Mouse (Mus musculus): ENCODE data around the gene Olfr181.

The Olfr181 gene

DNA sequence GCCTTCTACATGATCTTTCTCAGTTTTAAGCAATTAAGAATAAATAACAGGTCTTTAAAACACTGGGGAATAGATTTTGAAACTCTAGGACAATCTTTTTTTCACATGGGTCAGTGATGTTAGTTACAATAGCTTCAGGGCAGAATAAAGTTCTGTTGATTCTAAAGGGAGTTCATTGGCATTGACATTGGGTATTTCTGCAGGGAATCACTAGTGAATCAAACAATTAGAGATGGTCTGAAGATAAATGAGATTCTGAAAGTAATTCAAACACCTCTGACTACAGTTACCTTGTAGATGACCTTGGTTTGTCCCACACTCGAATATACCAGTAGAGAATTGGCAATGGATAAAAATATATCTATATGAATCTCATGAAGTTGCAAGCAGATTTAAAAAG lies at the start of gene Olfr181:
TSS of gene Olfr181 (minus strand) at position 101 of the 400 bp plus-strand sequence.
- no peak for DNase-seq

DNA sequence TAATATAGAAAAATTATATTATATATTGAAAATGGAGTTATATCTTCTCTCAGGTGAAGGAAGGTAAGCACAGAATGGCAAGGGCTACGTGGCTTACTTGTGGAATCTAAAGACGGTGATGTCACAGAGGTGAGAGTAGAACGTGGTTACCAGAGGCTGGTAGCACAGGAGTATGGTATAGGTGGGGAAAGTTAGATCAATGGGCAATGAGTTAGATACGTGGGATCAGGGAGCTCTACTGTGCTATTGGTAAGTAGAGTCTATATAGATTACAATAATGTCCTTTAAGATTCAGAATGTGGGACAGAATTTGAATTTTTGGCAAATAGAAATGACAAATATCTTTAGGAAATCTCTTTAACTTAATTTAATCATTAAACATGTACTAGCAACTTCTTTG lies 737 bp upstream of the Olfr181 start, which contains the start of gene Olfr180:
TSS of gene Olfr180 (minus strand) at position 101 of the 400 bp plus-strand sequence.
- no peak for DNase-seq

DNA sequence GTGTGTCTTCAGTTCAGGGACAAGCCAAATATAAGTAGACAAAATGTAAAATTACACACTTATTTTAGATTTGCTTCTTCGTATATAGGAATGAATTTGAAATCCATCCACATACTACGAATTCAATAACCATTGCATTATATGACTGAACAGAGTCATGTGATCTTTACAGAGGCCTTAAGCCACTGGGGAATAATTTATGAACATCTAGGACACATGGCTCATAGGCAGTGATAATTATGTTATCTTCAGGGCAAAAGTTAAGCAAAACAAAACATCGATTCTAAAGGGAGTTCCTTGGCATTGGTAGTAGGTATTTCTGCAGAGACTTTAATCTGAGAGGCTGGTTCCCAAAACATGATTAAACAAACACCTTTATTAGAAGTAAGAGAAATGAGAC lies 36.6 kb downstream of the Olfr181 start, which contains the start of gene Olfr178:
TSS of gene Olfr178 (minus strand) at position 101 of the 400 bp plus-strand sequence.
- no peak for DNase-seq

DNA sequence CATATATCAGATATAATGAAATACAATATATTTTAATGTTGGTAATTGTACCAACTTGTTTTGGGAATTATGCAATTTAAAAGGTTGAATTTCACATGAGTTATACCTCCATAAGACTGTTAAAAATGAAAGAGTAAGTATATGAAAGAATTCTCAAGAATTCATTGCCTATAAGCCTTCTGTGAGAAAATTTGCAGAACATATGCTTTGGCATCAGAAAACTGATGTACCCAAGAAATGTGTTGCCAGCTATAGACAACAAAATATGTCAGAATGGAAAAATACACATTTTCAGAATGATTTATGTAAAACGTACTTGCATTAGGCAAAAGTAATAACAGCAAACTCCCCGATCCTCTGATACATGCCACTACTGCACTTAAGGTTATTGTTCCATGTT lies 44.1 kb downstream of the Olfr181 start:
- DNase-seq, result no peak
